Mouse (Mus musculus): ENCODE data around the gene Ddc.

Gene Ddc

DNA sequence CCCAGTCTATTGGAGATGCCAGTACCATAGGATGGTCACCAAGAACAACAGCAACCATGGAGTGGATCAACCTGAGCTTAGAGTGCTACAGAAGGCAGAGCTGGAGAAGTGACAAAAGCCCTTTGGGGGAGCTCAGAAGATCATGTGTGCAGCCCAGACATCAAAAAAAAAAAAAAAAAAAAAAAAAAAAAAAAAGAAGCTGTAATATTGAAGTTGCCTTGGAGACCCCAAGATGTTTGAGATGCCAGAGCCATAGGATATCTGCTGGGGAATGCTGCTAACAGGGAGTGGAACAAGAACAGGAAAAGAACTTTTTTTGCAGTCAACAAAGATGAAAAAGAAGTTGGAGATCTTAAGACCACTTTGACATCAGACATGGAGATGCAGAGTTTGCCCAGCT lies 7.6 kb upstream of the Ddc start:
- no peak for DNase-seq (ENCODE audit: low spot score)

DNA sequence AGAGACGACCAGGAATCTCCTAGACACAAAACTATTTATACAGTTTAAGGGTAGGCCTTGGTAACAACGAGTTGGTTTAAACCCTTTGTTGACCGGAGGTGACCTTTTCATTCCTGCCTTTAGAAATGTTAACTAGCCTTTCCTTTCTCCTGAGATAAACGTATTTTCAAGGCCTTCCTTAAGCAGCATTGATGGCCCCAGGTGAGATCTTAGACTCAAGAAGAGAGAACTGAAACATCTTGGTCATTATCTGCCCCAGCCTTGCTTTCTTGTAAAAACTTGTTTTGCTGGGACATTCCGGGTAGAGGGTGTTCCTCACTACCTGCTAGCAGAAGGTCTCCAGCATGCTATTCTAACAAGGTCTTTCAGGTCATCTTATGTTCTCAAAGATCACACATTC lies 7.1 kb upstream of the Ddc start:
- no peak for DNase-seq (ENCODE audit: low spot score)

DNA sequence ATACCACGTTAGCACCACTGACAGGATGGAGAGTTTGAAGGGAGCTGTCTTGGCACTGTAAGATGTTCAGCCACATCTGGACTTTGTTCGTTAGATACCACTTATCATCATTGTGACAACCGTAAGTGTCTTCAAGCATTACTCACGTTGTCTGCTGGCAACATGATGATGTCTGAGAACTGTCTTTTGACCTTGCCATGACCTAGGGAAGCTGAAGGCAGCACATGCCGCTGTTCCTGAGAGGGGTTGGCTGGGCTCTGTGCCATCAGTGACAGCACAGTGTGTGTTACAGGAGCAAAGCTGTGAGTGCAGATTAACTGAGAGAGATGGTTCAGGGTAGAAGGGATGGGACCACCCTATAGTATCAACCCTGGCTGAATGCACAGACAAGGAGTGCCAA lies 3.6 kb upstream of the Ddc start:
- no peak for DNase-seq (ENCODE audit: low spot score)

DNA sequence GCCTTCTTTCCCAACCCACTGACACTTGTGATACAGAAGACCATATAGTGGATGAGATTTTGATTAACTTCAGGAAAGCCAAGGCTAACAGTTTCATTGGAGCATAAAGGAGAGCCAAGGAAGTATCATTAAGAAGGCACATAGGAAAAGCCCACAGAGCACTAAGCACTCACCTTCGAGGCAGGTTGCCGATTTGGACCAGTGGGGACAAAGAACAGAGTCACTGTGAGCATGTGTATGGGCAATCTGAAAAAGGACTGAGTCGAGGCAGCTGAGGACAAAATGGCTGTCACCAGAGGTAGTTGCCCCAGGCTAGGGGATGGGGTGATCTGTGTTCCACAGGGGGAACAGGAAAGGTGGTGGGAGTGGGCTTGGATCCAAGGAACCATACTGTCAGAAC lies 552 bp upstream of the Ddc start:
- DNase-seq (ENCODE audit: low spot score): no peak

DNA sequence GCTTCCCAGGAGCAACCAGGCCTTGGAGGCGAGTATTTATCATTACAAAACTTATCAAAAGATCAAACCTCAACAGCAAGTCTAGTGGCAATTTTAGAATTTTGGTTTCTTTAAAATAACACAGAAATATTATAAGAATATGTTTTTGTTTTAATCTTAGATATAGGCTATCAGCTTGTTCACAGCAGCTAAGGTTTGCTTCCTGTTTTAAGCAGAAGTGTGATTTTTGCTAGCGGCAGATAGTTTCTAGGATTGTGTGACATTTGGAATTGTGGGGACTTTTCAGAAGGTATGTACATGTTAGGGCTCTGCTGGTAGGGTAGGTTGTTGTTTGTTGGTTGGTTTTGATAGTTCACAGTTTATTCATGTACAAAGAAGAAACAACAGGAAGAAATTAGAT lies 2.5 kb downstream of the Ddc start:
- DNase-seq (ENCODE audit: low spot score): no peak

DNA sequence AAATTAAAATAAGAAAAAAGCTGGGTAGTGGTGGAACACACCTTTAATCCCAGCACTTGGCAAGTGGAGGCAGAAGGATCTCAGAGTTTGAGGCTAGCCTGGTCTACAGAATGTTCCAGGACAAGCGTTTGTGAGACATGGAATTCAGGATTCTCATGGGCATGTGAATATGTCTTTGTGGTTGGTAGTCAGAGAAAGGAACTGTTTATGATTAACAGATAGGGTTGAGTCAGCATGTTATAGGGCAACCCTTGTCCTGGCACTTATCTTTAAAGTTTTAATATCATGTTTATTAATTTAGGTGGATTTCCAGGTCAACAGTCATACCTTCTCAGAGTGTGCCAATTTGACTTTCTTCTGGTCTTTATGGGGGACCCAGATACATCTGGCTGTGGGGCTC lies 4.2 kb downstream of the Ddc start:
- no peak for DNase-seq (ENCODE audit: low spot score)

DNA sequence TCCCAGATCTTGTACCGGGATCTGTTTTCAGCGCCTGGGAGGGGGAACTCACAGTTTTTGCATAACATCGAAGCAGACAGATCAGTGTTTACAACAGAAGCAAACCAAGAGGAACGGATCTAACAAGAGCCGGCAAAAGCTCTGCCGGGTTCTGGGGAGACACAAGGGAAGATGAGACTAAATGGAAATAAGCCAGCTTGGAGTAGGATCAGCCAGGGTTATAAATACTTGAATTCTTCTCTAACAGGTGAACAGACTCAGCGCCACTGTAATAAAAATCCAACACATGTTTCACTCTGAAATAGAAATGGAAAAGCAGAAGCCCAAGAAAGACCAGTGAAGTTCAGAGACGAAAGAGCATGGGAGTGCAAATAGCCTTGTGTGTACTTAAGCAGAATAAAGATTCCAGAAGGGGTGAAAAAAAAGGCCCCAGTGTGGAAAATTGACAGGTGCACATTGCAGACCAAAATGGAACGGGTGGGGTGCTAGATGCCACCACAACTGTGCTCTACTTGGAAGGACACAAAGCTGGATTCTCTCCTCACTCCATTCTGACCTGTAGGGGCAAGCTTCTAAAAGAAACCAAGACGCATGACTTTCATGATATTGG lies 4.8 kb downstream of the Ddc start:
- no peak for DNase-seq (ENCODE audit: low spot score)

DNA sequence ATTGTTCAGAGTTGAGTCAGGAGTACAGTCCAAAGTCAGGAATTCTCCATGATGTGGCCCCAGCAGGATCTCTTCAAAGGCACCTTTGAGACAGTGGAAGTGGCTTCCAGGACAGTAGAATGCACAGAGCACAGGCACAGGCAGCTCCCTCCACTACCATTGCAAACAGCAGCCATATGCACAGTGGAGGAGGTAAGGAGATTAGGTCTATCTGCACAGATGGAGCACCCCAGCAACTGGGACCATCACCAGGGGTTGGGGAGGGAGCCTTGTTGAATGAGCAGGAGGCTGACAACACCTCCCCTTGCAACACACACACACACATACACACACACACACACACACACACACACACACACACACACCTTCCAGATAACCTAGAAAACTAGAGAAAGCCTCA lies 6.1 kb downstream of the Ddc start:
- DNase-seq (ENCODE audit: low spot score): no peak

DNA sequence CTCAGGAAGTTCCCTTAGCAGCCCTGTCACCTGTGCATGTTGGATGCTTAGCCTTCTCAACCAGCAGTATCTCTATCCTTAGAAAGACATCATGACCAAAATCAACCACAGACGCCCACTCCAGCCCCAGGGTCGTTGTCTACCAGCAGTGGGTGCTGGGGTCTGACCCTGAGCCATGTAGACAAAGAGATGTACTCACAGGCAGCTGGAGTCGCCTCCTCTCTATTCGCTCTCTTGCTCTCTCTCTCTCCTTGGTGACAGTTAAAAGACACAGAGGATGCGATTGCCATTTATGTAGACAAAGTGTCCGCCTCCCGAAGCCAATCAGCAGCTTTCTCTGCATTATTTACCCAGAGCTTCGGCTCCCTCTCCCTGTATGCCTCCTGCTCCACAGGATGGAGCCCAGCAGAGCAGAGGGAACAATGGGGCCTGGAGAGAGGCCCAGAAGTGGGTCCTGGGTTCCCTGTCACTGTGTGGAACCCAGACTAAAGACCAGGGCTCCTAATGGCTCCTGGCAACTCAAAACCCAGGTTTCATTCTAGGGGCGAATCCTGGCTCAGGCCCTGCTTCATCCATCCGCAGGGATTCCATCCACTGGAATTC lies 7.7 kb downstream of the Ddc start:
- DNase-seq (ENCODE audit: low spot score): no peak

DNA sequence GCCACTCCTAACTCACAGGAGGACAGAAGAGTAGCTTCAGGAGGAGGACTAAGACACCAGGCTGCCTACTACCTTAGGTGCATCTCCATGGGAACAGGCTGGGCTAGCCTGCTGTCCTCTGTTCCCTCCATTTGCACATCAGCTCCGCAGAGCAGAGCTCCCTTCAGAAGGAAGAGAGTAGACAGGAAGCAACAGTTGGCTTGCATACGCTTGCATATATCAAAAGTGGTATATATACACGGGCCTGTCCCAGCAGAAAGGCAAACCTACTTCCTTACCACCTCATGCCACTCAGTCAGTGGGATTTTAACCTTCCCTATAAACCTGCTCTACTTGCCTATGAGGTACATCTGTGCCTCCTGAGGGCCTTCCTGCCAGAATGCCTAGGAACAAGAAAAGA lies 9.2 kb downstream of the Ddc start:
- no peak for DNase-seq (ENCODE audit: low spot score)

DNA sequence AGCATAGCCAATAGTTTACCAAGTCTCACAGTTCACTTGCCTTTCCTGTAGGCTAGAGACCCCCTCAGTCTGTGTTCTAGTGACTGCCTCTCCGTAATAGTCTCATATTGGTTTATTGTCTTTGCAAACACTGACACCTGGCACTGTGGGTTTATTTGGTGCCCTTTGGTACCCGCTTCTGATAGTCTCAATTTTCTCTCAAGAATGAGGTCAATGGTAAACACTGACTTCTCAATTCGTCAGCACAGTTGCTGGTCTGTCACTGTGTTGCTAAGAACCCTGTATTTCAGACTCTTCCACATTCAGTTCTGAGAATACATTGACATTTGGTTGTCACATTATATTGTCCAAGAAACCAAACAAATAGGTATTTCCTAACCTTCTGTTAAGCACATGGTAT lies 9.9 kb downstream of the Ddc start:
- DNase-seq (ENCODE audit: low spot score): no peak

DNA sequence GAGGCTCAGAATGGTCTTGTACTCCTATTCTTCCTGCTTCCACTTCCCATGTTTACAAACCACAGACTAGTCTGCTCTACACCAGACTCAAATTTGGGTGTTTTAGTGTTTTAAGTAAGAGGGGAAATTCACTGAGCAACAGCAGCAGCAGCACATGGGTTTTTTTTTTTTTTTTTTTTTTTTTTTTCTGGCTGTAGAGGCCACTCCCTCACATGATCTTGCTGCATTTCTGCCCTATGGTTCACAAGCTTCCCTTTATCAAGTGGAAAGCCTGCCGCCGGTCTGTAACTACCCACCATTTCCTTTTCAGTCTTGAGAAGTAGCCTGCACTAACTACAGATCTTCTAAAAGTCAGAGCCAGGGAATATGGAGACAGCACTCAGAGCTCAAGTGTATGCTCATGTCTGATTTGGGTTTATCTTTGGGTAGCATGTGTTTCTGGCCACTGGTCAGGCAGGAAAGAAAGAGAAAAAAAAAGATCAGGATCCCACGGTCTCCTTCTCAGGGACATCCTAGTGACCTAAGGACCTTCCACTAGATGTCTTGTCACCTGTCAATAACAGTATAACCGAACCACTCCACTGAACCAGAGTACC lies 11.4 kb downstream of the Ddc start:
- DNase-seq (ENCODE audit: low spot score): no peak

DNA sequence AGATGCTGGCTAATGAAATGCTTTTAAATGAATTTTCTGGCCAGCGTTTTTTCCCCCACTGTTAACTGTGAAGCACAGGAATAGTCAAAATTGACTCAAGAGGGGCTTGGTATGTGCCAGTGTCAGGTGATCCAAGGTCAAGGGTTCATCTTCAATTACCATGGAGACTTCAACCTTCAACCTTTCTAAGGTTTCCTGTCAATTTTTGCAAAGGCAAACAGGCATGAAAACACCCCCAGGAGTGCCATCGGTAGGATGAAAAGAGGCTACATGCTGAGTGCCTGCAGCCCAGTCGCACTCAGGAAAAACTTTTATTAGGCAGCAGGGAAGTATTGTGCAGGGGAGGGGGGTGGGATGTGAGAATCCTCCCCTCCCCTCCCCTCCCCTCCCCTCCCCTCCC lies 12.0 kb downstream of the Ddc start:
- no peak for DNase-seq (ENCODE audit: low spot score)

DNA sequence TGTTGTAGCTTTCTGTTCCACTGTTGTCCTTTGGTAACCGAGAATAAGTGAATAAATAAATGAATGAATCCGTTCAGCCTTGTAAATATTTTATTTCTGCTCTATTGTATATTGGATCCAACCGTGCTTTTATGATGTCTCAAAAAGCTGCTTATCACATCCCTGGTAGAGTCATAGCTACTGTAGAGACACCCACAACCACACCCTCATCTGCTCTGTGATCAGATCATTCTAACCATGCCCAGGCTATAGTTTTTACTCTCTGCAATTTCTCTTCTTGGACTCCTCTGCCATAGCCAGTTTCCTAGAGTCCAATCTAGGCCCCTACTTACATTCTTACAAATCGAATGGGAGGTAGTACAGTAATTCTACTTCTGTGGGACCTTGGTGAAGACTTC lies 12.7 kb downstream of the Ddc start:
- DNase-seq (ENCODE audit: low spot score): no peak

DNA sequence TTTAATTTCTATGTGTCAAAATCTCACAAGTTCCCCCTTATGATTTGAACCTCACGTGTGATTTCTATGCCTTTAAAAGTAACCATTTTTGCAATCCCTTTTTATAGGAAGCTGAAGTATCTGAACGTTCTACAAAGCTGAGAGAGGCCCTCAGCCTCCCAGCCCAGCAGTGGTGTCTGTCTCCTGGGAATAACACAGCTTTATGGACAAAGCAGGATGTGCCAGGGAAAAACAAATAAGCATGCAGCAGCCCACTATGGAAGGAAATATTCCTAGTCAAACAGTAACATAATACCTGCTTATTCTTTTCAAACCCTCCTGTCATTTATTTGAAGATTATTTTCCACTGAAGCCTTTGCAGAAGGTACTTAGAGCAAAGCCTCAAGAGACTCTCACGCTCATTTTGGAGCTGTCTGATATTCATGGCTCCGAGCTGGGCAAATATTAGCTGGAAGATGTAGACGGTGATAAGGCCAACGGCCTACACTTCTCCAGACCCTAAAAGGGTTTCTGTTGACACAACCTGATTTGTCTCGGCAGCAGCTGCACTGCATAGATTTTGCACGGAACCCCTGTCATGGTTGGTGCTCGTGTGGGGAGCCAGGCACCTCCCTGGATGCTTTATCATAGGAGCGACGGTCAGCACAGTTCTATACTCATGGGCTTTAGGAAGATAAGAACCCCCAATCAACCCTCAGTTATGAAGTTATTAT lies 13.3 kb downstream of the Ddc start:
- no peak for DNase-seq (ENCODE audit: low spot score)

DNA sequence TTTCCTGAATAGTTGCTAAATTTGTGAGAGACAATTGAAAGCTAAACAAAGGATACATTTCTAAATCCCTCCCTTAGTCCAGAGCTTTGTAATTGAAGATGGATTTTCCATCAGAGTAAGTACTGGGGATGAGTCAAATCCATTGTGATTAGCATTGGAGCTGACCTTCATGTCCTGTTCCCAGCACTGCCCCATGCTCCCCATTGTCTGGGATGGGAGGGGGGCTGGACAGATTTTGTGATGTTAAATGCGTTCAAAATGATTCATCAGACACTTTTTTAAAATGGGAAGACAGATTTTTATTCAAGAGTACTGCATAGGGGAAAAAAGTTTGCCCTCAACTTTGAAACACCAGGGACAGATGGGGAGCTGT lies 16.2 kb downstream of the Ddc start:
- DNase-seq (ENCODE audit: low spot score): no peak

DNA sequence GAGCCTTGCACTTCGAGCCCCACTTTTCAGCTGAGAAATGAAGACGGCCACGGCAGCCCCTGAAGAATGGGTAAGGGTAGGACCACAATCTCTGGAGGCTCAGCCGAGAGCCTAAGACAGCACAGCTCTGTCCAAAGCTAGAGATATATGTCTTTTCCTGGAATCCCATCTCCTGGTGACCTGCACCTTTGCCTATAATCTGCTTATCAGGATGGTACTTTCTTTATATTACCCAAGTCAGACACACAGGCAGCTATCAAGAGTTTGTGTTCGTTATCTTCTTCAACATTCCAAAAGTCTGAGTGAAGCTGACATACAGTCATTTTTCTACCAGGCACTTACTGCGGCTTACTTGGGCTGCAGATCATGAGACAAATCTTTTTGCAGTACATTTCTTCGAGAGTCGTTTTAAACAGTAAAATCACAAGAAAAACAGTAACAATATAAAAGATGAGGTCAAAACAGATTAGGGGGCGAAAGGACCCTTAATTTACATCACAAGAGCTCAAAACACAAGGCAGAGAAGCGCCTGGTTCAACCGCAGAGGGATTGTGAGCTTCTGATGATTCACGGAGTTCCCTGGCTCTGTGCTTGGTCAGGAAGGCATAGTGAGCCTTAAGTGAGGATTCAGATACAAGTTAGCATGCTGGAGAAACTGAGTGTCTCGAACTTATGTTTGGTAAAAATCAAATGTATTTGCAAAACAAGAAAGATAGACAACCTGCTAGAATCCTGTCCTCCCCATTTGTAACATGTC lies 16.7 kb downstream of the Ddc start:
- DNase-seq (ENCODE audit: low spot score): no peak

DNA sequence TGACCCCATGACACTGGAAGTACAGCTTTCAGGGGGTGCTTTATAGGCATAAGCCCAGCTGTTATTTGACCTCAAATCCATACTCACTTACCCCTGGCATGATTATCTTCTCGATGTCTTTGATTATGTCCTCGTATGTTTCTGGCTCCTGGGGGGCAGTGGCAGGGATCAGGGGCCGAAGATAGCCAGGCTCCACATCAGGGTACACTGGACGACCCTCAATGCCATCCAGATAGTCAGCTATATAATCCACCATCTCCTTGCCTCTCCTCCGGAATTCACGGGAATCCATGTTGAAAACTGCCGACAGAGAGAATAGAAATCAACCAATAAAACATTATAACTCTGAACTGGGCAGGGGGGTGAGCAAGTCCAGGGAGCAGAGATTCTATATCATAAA lies 17.6 kb downstream of the Ddc start:
- DNase-seq (ENCODE audit: low spot score): no peak

DNA sequence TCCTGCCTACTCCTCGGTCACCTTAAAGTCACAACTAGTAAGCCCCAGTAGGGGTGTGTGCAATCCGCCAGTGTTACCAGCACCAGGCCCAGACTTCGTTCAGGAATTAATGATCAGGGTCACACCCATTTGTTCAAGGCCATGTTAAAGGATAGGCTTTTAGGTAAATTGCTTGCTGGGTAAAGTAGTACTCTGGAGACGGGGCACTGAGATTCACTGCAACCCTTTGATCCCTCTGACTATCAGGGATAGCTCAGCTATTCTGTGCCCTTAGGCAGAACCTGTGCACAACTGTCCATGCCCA lies 18.3 kb downstream of the Ddc start:
- no peak for DNase-seq (ENCODE audit: low spot score)

DNA sequence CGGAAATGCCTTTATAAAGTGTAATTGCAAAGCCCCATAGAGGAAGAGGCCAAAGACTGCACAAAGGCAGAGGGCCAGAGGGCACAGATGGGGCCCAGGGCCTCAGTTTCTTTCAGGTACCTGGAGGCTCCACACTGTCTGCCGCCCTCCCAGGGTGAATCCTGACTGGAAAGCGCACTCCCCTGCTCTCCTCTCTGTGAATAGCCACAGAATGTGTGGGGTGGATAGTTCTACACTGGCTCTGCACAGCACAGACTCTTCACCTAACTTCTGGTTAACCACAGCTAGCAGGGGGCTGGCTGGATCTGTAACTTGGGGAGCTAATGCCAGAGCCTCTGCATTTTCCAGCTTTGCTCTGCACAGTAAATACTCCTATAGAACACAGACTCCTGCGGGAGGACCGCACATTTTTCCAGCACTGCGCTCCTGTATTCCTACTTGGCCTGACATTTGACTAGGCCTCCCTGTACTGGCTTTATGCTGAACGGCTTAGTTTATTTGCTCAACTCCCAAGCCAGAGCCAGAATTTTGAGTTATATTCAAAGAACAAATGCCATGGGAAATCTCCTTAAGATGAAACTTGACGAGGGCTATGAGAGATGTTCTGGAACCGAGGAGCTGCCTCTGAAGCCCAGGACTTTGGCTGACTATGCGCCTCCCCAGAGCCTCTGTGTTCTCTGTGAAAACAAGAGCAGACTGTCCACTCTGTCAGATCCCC lies 18.8 kb downstream of the Ddc start:
- DNase-seq (ENCODE audit: low spot score): no peak

DNA sequence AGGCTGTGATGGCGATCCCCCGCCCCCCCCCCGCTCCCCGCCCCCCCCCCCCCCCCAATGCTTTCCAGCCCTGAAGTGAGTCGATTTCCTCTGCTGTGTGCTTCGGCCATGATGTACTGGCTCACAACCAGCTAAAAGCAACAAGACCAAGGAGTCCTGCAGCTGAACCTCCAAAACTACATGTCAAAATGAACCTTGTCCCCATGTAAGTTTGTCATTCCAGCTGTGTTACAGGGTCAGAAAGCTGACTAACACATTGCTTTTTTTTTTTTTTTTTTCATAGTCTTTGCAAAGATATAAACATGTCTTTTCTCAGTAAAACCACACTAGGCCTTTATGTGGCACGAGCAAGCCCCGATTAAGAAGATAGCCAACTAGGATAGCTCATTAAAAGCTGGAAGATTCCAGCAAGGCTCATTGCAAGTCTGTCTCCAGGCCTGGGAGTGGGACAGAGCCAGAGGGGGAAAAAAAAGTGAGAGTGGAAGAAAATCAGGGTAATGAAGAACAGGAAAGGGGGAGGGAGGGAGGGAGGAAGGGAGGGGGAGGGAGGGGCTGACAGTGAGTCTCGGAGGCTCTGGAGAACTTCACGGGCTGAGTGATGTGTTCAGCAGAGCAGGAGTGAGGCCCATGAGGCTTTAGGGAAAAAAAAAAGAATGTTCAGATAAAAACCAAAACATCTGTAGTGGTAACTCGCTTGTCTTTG lies 19.5 kb downstream of the Ddc start:
- DNase-seq (ENCODE audit: low spot score): no peak

DNA sequence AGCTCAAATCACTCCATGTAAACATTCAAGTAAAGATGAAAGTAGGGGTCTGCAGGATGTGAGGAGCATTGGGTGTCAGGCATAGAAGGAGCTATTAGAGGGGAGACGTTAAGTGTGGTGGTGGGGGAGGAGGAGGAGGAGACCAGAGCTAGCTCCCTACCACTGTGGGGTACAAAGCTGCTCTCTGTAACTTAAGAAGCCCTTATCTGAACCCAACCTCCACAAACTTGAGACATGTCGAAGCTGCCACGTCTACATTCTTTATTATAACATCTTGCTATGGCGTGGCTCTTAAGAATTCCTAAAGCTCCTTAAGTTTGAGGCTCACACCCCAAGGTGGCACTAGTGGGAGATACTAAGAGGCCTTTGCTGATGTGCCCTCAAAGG lies 20.1 kb downstream of the Ddc start:
- DNase-seq (ENCODE audit: low spot score): no peak
